Mouse (Mus musculus) urinary bladder, adult 18-20 months (tissue): ENCODE measurements around the gene Gm7073.
A peak's percentile ranks its signal among the peaks of the same experiment; 100 is the strongest.

ENCODE experiments used
- DNase-seq, 2 experiments: peaks; one replicate each; pipeline ENCODE4 v3.0.0; 2022; ENCODE audit warnings: low spot score in 2 of 2, mixed read lengths in 2 of 2

Gene Gm7073

GRCm38 (mm10) chrX:60539149-60539548, at the start of gene Gm7073:
Gm7073 (minus strand) TSS chrX:60539249.
- no peak for DNase-seq

GRCm38 (mm10) chrX:60570539-60570938, 31.5 kb upstream of the Gm7073 start:
- no peak for DNase-seq

GRCm38 (mm10) chrX:60569047-60569446, 30.0 kb upstream of the Gm7073 start:
- DNase-seq = no peak

GRCm38 (mm10) chrX:60555242-60555641, 16.2 kb upstream of the Gm7073 start:
- DNase-seq = no peak

- peak; percentile 12 to 23 for DNase-seq
These were observed 8.6 kb upstream of the Gm7073 start for GRCm38 (mm10) chrX:60547444-60548304.

- peak in 1 of 2 experiments; percentile 11 for DNase-seq
These were observed 8.0 kb upstream of the Gm7073 start for GRCm38 (mm10) chrX:60547098-60547443.

- DNase-seq = no peak
These were observed 6.9 kb upstream of the Gm7073 start for GRCm38 (mm10) chrX:60545906-60546305.

GRCm38 (mm10) chrX:60545444-60545843, 6.4 kb upstream of the Gm7073 start:
- no peak for DNase-seq

GRCm38 (mm10) chrX:60544098-60544497, 5.0 kb upstream of the Gm7073 start:
- DNase-seq = no peak

- DNase-seq = no peak
These were observed 3.9 kb upstream of the Gm7073 start for GRCm38 (mm10) chrX:60542901-60543300.

GRCm38 (mm10) chrX:60503995-60504394, 35.1 kb downstream of the Gm7073 start:
- DNase-seq = peak in 1 of 2 experiments; percentile 3

- DNase-seq = no peak
These were observed 41.3 kb downstream of the Gm7073 start for GRCm38 (mm10) chrX:60497750-60498149.

GRCm38 (mm10) chrX:60495308-60495707, 43.7 kb downstream of the Gm7073 start:
- no peak for DNase-seq

GRCm38 (mm10) chrX:60463786-60464185, 75.3 kb downstream of the Gm7073 start:
- DNase-seq = no peak

GRCm38 (mm10) chrX:60414563-60415111, 124.4 kb downstream of the Gm7073 start:
- DNase-seq = no peak

- no peak for DNase-seq
These were observed 133.4 kb downstream of the Gm7073 start for GRCm38 (mm10) chrX:60405681-60406080.

GRCm38 (mm10) chrX:60404668-60405044, 134.4 kb downstream of the Gm7073 start:
- peak in 1 of 2 experiments; percentile 84 for DNase-seq

- DNase-seq = peak; percentile 38 to 61
These were observed 135.0 kb downstream of the Gm7073 start for GRCm38 (mm10) chrX:60403764-60404667.

GRCm38 (mm10) chrX:60403062-60403763, 135.8 kb downstream of the Gm7073 start:
- DNase-seq = peak; percentile 2 to 28

- DNase-seq = no peak
These were observed 144.8 kb downstream of the Gm7073 start for GRCm38 (mm10) chrX:60394292-60394691.

- DNase-seq = no peak
These were observed 152.2 kb downstream of the Gm7073 start for GRCm38 (mm10) chrX:60386852-60387251.
